In the genomic region with DNA sequence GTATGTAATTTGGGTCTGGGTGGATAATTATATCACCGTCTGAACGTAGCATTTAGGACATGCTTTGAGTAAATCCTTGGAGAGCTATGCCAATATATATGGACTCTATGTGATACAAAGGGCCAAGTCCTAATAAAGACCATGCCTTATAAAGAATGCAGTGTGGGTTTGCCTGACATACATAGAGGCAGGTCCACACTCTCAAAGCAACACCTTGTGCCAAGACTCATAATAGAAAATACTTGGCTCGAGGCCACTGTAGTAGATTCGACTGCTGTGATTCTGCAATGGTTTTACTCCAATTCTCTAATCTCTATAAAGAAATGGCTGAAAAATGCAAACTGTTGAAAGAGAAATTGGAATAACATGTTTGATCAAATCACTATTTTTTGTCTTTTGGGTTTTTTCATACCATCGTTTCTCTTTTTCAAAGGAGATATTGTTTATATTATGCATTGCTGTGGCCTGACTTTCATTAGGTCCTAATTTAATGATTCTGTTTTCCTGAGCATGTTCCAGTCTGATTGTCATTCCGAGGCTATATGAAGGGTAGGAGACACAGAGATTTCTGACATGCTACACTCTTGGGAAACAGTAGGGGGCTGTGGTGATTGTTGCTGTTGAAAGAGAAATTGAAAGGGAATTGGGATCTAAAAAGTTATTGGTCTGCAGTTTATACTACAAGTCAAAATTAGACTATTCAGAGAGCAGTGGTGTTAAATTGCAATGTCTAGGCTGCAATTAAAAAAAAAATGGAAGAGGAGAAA, we compare ENCODE assay signal across 18 mouse cellular contexts.
DNase-seq lines count a peak whose midpoint lies in the region; ATAC-seq and TF ChIP-seq lines count a peak whose summit lies in the region.
"Had no signal": no experiment of that assay in that cellular context is flagged by ENCODE, and none has a peak within 500 bp of the region (broad histone marks: within the 10 kb centered on the region; RNA-seq: fewer than 3 reads in every experiment).

No protein-coding gene starts in this region.

- no peak overlapping the region for H3K9ac ChIP-seq in heart, adult 2 months (ENCODE audit: low read depth, low read length)
- no peak overlapping the region for H3K9ac ChIP-seq in lung, embryonic 14.5 days
- no peak overlapping the region for H3K9ac ChIP-seq in embryonic facial prominence, embryonic 13.5 days
- H3K9ac ChIP-seq: embryonic facial prominence, embryonic 12.5 days had no signal

- no peaks in the 10 kb centered on the region for H3K27me3 ChIP-seq in heart, adult 2 months (ENCODE audit: control insufficient read depth, insufficient read depth, low read length)
- H3K27me3 ChIP-seq in lung, embryonic 14.5 days (ENCODE audit: insufficient read depth, low read length): no peaks in the 10 kb centered on the region
- no peaks in the 10 kb centered on the region for H3K27me3 ChIP-seq in embryonic facial prominence, embryonic 13.5 days
- H3K27me3 ChIP-seq: embryonic facial prominence, embryonic 12.5 days had no signal

- no peak for TF ChIP-seq EP300 in heart, adult 2 months (IDR thresholded peaks at IDR 0.05; ENCODE audit: insufficient read depth, low read depth, low read length)

- no peak for DNase-seq in heart, adult 2 months
- no peak for DNase-seq in heart, adult 9 months (ENCODE audit: low spot score in 2 of 2)
- DNase-seq in lung, embryonic 14.5 days: peak; percentile 39
- no peak for DNase-seq in lung, adult 2 months
- peak; percentile 44 for DNase-seq in NIH3T3 (ENCODE audit: low read depth)
- no peak for DNase-seq in left cerebral cortex, adult 18-20 months (ENCODE audit: low spot score in 2 of 2)
- no peak for DNase-seq in adrenal gland, adult (ENCODE audit: inconsistent age in 2 of 2, low spot score in 1 of 2)
- DNase-seq: cerebellum, adult 9-11 months; gastrocnemius, postnatal 36 days; heart, postnatal 36 days; spleen, adult 18-20 months; thymus, adult 2 months had no signal

- H3K4me1 ChIP-seq in heart, adult 2 months (ENCODE audit: control insufficient read depth, insufficient read depth, low read length): no peaks in the 10 kb centered on the region
- no peaks in the 10 kb centered on the region for H3K4me1 ChIP-seq in lung, embryonic 14.5 days (ENCODE audit: insufficient read depth)
- H3K4me1 ChIP-seq in lung, adult 2 months (ENCODE audit: control insufficient read depth, insufficient read depth, low read length): no peaks in the 10 kb centered on the region
- no peaks in the 10 kb centered on the region for H3K4me1 ChIP-seq in embryonic facial prominence, embryonic 13.5 days
- H3K4me1 ChIP-seq: embryonic facial prominence, embryonic 12.5 days had no signal

- 67% methylated on average over 6 of the region's 6 CpGs for WGBS in heart, adult 2 months
- WGBS in lung, embryonic 14.5 days: 71% methylated on average over 6 of the region's 6 CpGs
- WGBS in lung, adult 2 months: 72% methylated on average over 6 of the region's 6 CpGs
- 32% methylated on average over 6 of the region's 6 CpGs for WGBS in embryonic facial prominence, embryonic 13.5 days

- no peak overlapping the region for H3K27ac ChIP-seq in heart, adult 2 months
- no peak overlapping the region for H3K27ac ChIP-seq in lung, embryonic 14.5 days (ENCODE audit: low read depth)
- no peak overlapping the region for H3K27ac ChIP-seq in embryonic facial prominence, embryonic 13.5 days
- H3K27ac ChIP-seq: embryonic facial prominence, embryonic 12.5 days had no signal

- no peaks in the 10 kb centered on the region for H3K36me3 ChIP-seq in heart, adult 2 months (ENCODE audit: control insufficient read depth, insufficient read depth, low read length)
- no peaks in the 10 kb centered on the region for H3K36me3 ChIP-seq in lung, embryonic 14.5 days (ENCODE audit: insufficient read depth)
- no peaks in the 10 kb centered on the region for H3K36me3 ChIP-seq in embryonic facial prominence, embryonic 13.5 days
- H3K36me3 ChIP-seq: embryonic facial prominence, embryonic 12.5 days had no signal

- ATAC-seq in lung, embryonic 14.5 days (ENCODE audit: insufficient read depth): no peak
- 0 out of 2 replicates have a peak, but pooled peaks have one; percentile 52 for ATAC-seq in embryonic facial prominence, embryonic 13.5 days (ENCODE audit: insufficient number of reproducible peaks, insufficient read depth, low FRiP score, low TSS enrichment, low read depth)
- ATAC-seq: CD4-positive, CD25-positive, alpha-beta regulatory T cell, adult 4 months; hindbrain, embryonic 16.5 days had no signal

- no peak overlapping the region for H3K4me3 ChIP-seq in heart, adult 2 months
- no peak overlapping the region for H3K4me3 ChIP-seq in lung, embryonic 14.5 days (ENCODE audit: low read depth, low read length)
- no peak overlapping the region for H3K4me3 ChIP-seq in lung, adult 2 months (replicated peaks; ENCODE audit: extremely low read depth, low read depth, low read length)
- no peak overlapping the region for H3K4me3 ChIP-seq in embryonic facial prominence, embryonic 13.5 days
- H3K4me3 ChIP-seq: embryonic facial prominence, embryonic 12.5 days had no signal

- no peaks in the 10 kb centered on the region for H3K79me2 ChIP-seq in heart, adult 2 months (replicated peaks; ENCODE audit: control insufficient read depth, insufficient read depth, low read length)

- TF ChIP-seq CTCF in heart, adult 2 months (IDR thresholded peaks at IDR 0.05): peak; percentile 42
- peak; percentile 43; the same call in 1 of the 2 replicates for TF ChIP-seq CTCF in lung, embryonic 14.5 days (IDR thresholded peaks at IDR 0.05; ENCODE audit: low read depth)
- no peak for TF ChIP-seq CTCF in lung, adult 2 months (IDR thresholded peaks at IDR 0.05; ENCODE audit: insufficient read depth, low read length)

- no peak overlapping the region for H3K4me2 ChIP-seq in lung, embryonic 14.5 days
- H3K4me2 ChIP-seq in embryonic facial prominence, embryonic 13.5 days: no peak overlapping the region
- H3K4me2 ChIP-seq: embryonic facial prominence, embryonic 12.5 days; heart, embryonic 11.5 days; liver, embryonic 11.5 days had no signal

- H3K9me3 ChIP-seq in lung, embryonic 14.5 days (ENCODE audit: low read depth, low read length): no peaks in the 10 kb centered on the region
- H3K9me3 ChIP-seq in embryonic facial prominence, embryonic 13.5 days: no peaks in the 10 kb centered on the region
- H3K9me3 ChIP-seq: embryonic facial prominence, embryonic 12.5 days had no signal

- intact Hi-C loops in heart, adult 2 months (cut with DNase I): no loop called here

- TF ChIP-seq POLR2A in heart, adult 2 months (IDR thresholded peaks at IDR 0.05; ENCODE audit: insufficient read depth, low read depth, low read length): no peak
- no peak for TF ChIP-seq POLR2A in lung, adult 2 months (IDR thresholded peaks at IDR 0.05; ENCODE audit: borderline replicate concordance, extremely low read depth, low read depth, low read length)

Comparison
In these comparisons a context has a peak if more than half of its experiments do, and no peak if none do; other contexts are left out.
1. DNase-seq: peak in lung, embryonic 14.5 days (single experiment) and NIH3T3 (single experiment); none in heart, adult 2 months (0 of 2), heart, adult 9 months (0 of 2), lung, adult 2 months (single experiment), left cerebral cortex, adult 18-20 months (0 of 2) and adrenal gland, adult (0 of 2).